Mouse (Mus musculus) ES-Bruce4 (cell line): ENCODE measurements around the gene Sbds.

Experiments used
- CTCF ChIP-seq: IDR thresholded peaks from one replicate; pipeline ENCODE4 v1.8.1; 2011; ENCODE audit warnings: low read depth, low read length
- EP300 ChIP-seq: IDR thresholded peaks from 2 replicates; pipeline ENCODE4 v1.6.1; 2011; ENCODE audit warnings: low read depth, low read length; ENCODE audit not compliant: insufficient read depth
- POLR2A ChIP-seq: IDR thresholded peaks from one replicate; pipeline ENCODE4 v1.8.1; 2011; ENCODE audit warnings: low read length; ENCODE audit not compliant: insufficient read depth

GRCm38 (mm10) chr5:130197454-130197853 is 57.9 kb downstream of the Sbds start:
- TF ChIP-seq CTCF (no peak), POLR2A (no peak), EP300 (no peak)
